Mouse (Mus musculus) limb, embryonic 14.5 days (tissue): ENCODE data around the gene Pidd1. TPM values are rescaled to one million over a fixed set of nuclear protein-coding genes. Genes with fewer than 3 reads are reported as not detected.

Experiments
- ATAC-seq: fragments of 200-750 bp; cut with Nextera tagmentation; 2 replicates; pipeline ENCODE4 v1.8.0; 2017; ENCODE audit warnings: low read depth, moderate number of reproducible peaks, moderate TSS enrichment; ENCODE audit not compliant: low FRiP score
- DNase-seq: peaks from one replicate; pipeline ENCODE4 v3.0.0-alpha.2; 2015; ENCODE audit warnings: low spot score
- H3K27ac ChIP-seq: fragments of 300-500 bp; sonication (generic); replicated peaks from 2 replicates; pipeline ENCODE4 v1.5.1; 2014; ENCODE audit warnings: low read depth, mild to moderate bottlenecking, low read length, moderate library complexity, mixed read lengths
- H3K27me3 ChIP-seq: fragments of 300-500 bp; sonication (generic); 2 replicates; pipeline ENCODE4 v1.6.1; 2014; ENCODE audit warnings: low read length, mixed read lengths; ENCODE audit not compliant: control insufficient read depth, insufficient read depth
- H3K36me3 ChIP-seq: fragments of 300-500 bp; sonication (generic); 2 replicates; pipeline ENCODE4 v1.6.1; 2014; ENCODE audit warnings: mild to moderate bottlenecking, low read length, moderate library complexity, mixed read lengths; ENCODE audit not compliant: control insufficient read depth, insufficient read depth
- H3K4me1 ChIP-seq: fragments of 300-500 bp; sonication (generic); 2 replicates; pipeline ENCODE4 v1.6.1; 2014; ENCODE audit warnings: antibody characterized with exemption, low read length, mixed read lengths; ENCODE audit not compliant: control insufficient read depth, insufficient read depth
- H3K4me2 ChIP-seq: fragments of 300-500 bp; sonication (generic); replicated peaks from 2 replicates; pipeline ENCODE4 v1.6.1; 2014; ENCODE audit warnings: low read depth, mild to moderate bottlenecking, low read length, moderate library complexity; ENCODE audit not compliant: severe bottlenecking
- H3K4me3 ChIP-seq: fragments of 300-500 bp; sonication (generic); replicated peaks from 2 replicates; pipeline ENCODE4 v1.5.1; 2014; ENCODE audit warnings: low read length
- H3K9ac ChIP-seq: fragments of 300-500 bp; sonication (generic); 2 replicates; pipeline ENCODE4 v1.6.1; 2014; ENCODE audit warnings: mild to moderate bottlenecking, low read depth, low read length, moderate library complexity; ENCODE audit not compliant: severe bottlenecking
- H3K9me3 ChIP-seq: fragments of 300-500 bp; sonication (generic); 2 replicates; pipeline ENCODE4 v1.6.1; 2016; ENCODE audit warnings: low read length; ENCODE audit not compliant: control insufficient read depth
- POLR2A ChIP-seq: fragments of 200-500 bp; IDR thresholded peaks from 2 replicates; pipeline ENCODE4 v1.8.0; 2012; ENCODE audit warnings: inconsistent platforms, mild to moderate bottlenecking, moderate library complexity, borderline replicate concordance; ENCODE audit not compliant: insufficient read depth, insufficient read length; ENCODE audit errors: extremely low read depth
- WGBS: fragments of 180-500 bp; shearing (Covaris S2); extraction: QIAGEN DNeasy Blood & Tissue Kit; methylation state at CpG from one replicate; pipeline ENCODE4 v1.1.7; 2014; 5-methylcytosine and 5-hydroxymethylcytosine counted together
- polyA plus RNA-seq, 2 experiments: library from polyadenylated mRNA; depleted of rRNA in 1 of 2; stranded (reverse) in 1 of 2; unstranded in 1 of 2; fragments of >200 nt; fragmentation: Nextera tagmentation in 1 of 2; extraction: Ambion mirVana in 1 of 2; gene quantifications; 2 replicates each; pipeline versions ENCODE4 v1.2.1 to v1.2.3; 2012 to 2014

The Pidd1 gene
- polyA plus RNA-seq, 2 experiments: 6.9 to 25.0 TPM

- no peak for TF ChIP-seq POLR2A
- H3K9ac ChIP-seq: peak overlapping the region; percentile 57; the same call in 1 of the 2 replicates
- H3K4me2 ChIP-seq: peak overlapping the region; percentile 81; the same call in 1 of the 2 replicates
- 87% methylated on average over 13 of the region's 13 CpGs for WGBS
- H3K27ac ChIP-seq: no peak overlapping the region
- peak overlapping the region; percentile 45; the same call in 1 of the 2 replicates for H3K4me3 ChIP-seq
- no peak for ATAC-seq
- H3K36me3 ChIP-seq: peaks cover 23% of the 10 kb centered on the region
- no peak for DNase-seq
- no peaks in the 10 kb centered on the region for H3K9me3 ChIP-seq
- H3K27me3 ChIP-seq: no peaks in the 10 kb centered on the region
- peaks cover 19% of the 10 kb centered on the region for H3K4me1 ChIP-seq
These were observed 1.6 kb downstream of the Pidd1 start for GRCm38 (mm10) chr7:141442199-141442598.

GRCm38 (mm10) chr7:141441460-141441859 lies 2.4 kb downstream of the Pidd1 start:
- ATAC-seq: no peak
- Histone ChIP-seq H3K9me3 (no peaks in the 10 kb centered on the region), H3K4me2 (no peak overlapping the region), H3K27me3 (no peaks in the 10 kb centered on the region), H3K4me1 (peaks cover 25% of the 10 kb centered on the region), H3K36me3 (peaks cover 23% of the 10 kb centered on the region), H3K4me3 (no peak overlapping the region), H3K27ac (no peak overlapping the region), H3K9ac (no peak overlapping the region)
- DNase-seq: no peak
- TF ChIP-seq POLR2A: no peak
- 91% methylated on average over 9 of the region's 9 CpGs for WGBS

- 28% methylated on average over 6 of the region's 6 CpGs for WGBS
- Histone ChIP-seq H3K4me3 (no peak overlapping the region), H3K27me3 (no peaks in the 10 kb centered on the region), H3K36me3 (peaks cover 23% of the 10 kb centered on the region), H3K27ac (no peak overlapping the region), H3K9ac (no peak overlapping the region), H3K4me1 (peaks cover 31% of the 10 kb centered on the region), H3K4me2 (no peak overlapping the region), H3K9me3 (no peaks in the 10 kb centered on the region)
- DNase-seq (peak; percentile 47), ATAC-seq (no peak)
- TF ChIP-seq POLR2A: no peak
These were observed 3.2 kb downstream of the Pidd1 start for GRCm38 (mm10) chr7:141440613-141441012.

GRCm38 (mm10) chr7:141439811-141440210 lies 4.0 kb downstream of the Pidd1 start:
- H3K4me2 ChIP-seq: no peak overlapping the region
- no peak overlapping the region for H3K27ac ChIP-seq
- ATAC-seq (no peak), DNase-seq (no peak)
- H3K9me3 ChIP-seq: no peaks in the 10 kb centered on the region
- no peak for TF ChIP-seq POLR2A
- WGBS: 93% methylated on average over 11 of the region's 11 CpGs
- no peak overlapping the region for H3K4me3 ChIP-seq
- H3K36me3 ChIP-seq: peaks cover 23% of the 10 kb centered on the region
- H3K4me1 ChIP-seq: peaks cover 34% of the 10 kb centered on the region
- H3K27me3 ChIP-seq: no peaks in the 10 kb centered on the region
- no peak overlapping the region for H3K9ac ChIP-seq

GRCm38 (mm10) chr7:141439140-141439679 lies 4.6 kb downstream of the Pidd1 start:
- no peaks in the 10 kb centered on the region for H3K27me3 ChIP-seq
- H3K36me3 ChIP-seq: peaks cover 23% of the 10 kb centered on the region
- no peak overlapping the region for H3K27ac ChIP-seq
- H3K9ac ChIP-seq: no peak overlapping the region
- peaks cover 35% of the 10 kb centered on the region for H3K4me1 ChIP-seq
- no peak for DNase-seq
- no peak overlapping the region for H3K4me3 ChIP-seq
- no peak for TF ChIP-seq POLR2A
- no peaks in the 10 kb centered on the region for H3K9me3 ChIP-seq
- WGBS: 94% methylated on average over 10 of the region's 10 CpGs
- no peak for ATAC-seq
- H3K4me2 ChIP-seq: no peak overlapping the region
